Mouse (Mus musculus) neutrophil, adult 5-6 weeks (primary cell): ENCODE data around the gene Rac2. TPM values are rescaled to one million over a fixed set of nuclear protein-coding genes. Genes with fewer than 3 reads are reported as not detected.
A peak's percentile ranks its signal among the peaks of the same experiment; 100 is the strongest.

ENCODE experiments used
- ATAC-seq: fragments of 151-379, 151-347 bp; 2 replicates; pipeline ENCODE4 v1.8.0; 2017; ENCODE audit warnings: mild to moderate bottlenecking, moderate TSS enrichment; ENCODE audit not compliant: insufficient number of reproducible peaks, poor library complexity, low FRiP score, severe bottlenecking; ENCODE audit errors: extremely low read depth
- total RNA-seq: library from RNA; stranded (forward); fragments of 200-1000 nt; gene quantifications from 2 replicates; pipeline ENCODE4 v1.2.3, GENCODE M21; 2017

The Rac2 gene
- total RNA-seq, 1 experiment from 2014 or later, result 447 TPM

- no peak for ATAC-seq
Measured at GRCm38 (mm10) chr15:78590785-78591184, 18.2 kb upstream of the Rac2 start.

- no peak for ATAC-seq
Measured at GRCm38 (mm10) chr15:78589936-78590335, 17.4 kb upstream of the Rac2 start.

GRCm38 (mm10) chr15:78588900-78589299 is 16.3 kb upstream of the Rac2 start:
- peak; percentile 71 for ATAC-seq

DNA sequence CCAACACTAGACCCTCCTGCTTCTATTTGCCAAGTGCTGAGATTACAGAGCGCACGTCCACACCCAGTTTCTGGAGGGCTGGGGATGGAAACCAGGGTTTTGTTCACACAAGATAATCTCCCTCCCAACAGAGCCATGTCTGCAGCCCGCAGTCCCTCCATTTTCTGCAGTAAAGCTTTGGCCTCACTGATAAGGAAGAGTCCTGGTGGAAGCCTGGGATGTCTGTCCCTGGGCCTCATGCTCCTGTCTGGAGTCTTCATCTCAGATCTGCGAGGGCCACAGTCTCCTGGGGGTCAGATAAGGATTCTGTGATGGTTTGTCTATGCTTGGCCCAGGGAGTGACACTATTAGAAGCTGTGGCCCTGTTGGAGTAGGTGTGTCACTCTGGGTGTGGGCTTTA is 15.5 kb upstream of the Rac2 start:
- no peak for ATAC-seq

GRCm38 (mm10) chr15:78587050-78587994 is 14.7 kb upstream of the Rac2 start:
- ATAC-seq, result peak; percentile 54

- no peak for ATAC-seq
Measured at GRCm38 (mm10) chr15:78585404-78585803, 12.8 kb upstream of the Rac2 start.

DNA sequence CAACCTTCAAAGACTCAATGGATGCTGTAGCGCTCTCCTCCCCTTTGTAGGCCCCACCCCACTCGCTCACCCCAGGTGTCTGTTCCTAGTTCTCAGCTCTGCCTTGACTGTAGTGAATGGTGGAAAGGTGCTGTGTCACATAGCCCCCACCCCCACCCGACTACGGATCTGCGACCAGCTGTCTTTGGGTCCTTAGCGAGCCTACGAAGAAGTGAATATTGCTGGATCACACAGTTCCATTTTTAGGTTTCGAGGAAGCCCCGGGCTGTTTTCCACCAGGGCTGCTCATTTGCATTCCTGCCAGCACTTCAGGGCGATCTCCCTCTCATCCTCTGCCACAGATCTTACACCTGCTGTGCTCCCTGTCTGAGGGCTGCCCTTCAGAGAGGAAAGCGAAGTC is 10.8 kb upstream of the Rac2 start:
- ATAC-seq, result no peak

DNA sequence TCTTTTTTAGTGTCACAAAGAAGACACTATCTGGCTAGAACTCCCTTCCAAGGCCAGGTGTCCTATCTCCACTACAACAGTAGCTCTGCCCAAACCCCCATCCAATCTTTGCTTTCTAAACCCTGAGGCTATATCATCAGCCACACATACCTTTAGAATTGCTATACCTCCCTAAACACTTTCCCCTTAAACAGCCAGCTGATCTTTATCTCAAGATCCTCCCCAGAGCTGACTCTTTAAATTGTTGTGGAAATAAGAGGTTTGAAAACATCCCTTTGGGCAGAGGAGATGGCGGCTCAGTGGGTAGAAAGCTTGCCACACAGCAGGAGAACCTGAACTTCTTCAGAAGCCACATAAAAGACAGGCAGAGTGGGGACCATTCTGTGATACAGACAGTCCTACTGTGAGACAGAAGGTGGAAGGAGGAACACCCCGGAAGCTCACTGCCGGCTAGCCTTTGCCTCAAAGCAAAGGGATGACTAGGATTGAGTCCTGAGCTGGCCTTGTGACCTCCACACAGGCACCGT is 3.8 kb upstream of the Rac2 start:
- ATAC-seq, result no peak

DNA sequence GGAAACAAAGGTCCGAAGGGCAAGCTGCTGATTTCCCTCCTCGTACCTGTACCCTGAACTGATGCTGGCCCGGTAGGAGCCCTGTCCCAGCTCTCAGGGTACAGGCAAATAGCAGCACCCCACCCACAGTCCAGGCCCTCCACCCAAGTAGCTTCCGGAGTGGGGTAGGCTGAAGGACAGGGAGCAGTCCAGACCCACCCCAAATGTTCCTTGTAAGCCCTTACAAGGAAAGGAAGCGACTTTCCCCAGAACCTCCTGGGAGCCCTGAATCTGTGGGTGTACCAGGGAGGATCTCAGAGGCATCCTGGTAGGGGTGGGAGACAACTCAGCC is 348 bp downstream of the Rac2 start:
- no peak for ATAC-seq

DNA sequence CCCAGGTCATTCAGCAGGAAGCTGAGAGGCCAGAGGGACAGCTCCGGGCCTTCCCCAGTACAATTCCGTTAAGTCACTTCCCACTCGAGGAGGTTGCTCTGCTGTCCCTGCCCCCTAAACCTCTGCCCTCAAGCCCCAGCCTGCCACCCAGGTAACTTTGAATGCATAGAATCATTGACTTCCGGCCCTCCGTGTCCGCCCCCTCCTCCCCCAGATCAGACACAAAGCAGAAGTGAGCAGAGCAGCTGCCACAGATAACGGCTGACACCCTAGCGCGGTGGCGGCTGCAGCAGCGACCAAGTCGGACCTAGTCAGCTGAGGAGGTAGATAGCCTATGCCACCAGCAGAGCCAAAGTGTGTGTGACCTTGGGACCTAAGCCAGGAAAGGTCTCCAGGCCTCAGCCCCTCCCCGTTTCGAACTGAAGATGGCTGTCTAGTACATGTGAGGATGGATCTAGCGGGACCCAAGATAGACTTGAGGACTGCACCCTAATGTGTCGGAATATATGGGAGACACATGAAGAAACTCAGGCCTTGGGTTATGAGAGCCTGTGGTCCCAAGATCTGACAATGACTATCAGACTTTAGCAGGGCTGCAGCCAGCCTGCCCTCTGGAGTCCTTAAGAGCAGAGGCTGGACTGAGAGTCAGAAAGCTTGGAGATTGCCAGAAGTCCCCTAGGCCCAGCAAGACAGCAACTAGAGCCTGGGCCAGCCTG is 871 bp downstream of the Rac2 start:
- peak; percentile 77 for ATAC-seq

DNA sequence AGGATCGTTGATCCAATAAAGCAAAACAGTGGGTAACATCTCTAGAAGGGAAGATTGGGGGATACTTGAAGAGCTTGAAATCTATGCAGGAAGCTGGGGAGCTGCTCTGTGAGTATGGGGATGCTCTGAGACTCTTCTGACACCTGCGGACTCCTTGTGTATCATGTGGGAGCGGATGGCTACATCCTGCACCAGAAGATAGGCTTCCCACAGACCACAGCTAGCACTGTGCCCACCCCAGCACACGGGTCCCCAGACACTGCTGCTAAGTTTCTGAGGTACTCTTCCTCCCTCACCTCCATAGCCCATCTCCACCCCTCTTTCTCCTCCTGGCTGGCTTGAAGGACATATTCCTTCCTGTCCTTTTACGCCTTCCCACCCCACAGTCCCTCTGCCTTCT is 2.4 kb downstream of the Rac2 start:
- no peak for ATAC-seq

- ATAC-seq, result no peak
Measured at GRCm38 (mm10) chr15:78567608-78568120, 4.9 kb downstream of the Rac2 start.

DNA sequence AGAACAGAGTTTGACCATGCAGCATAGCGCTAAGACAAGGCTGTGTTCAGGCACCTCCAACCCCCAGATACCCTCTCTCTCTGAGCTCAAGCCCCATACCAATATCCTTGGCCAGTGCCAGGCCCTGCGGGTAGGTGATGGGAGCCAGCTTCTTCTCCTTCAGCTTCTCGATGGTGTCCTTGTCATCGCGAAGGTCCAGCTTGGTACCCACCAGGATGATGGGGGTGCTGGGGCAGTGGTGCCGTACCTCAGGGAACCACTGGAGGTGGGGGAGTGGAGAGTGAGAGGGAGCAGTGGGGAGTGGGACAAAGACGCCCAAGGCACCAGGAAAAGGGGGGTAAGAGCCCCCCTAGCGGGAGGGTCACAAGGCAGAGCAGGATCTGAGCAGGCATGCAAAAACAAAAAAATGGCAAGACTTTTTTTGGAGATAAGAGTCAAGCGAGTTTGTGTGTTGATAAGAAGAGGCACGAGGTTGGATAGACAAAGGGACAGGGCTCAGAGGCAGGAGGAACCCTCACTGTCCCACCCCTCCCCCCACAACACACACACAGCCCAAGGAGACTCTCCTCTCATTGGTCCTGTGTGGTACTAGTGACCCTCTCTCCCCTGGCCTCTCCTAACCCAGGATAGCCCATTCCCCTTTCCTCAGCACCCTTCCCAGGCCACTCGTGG is 7.7 kb downstream of the Rac2 start:
- ATAC-seq, result no peak

DNA sequence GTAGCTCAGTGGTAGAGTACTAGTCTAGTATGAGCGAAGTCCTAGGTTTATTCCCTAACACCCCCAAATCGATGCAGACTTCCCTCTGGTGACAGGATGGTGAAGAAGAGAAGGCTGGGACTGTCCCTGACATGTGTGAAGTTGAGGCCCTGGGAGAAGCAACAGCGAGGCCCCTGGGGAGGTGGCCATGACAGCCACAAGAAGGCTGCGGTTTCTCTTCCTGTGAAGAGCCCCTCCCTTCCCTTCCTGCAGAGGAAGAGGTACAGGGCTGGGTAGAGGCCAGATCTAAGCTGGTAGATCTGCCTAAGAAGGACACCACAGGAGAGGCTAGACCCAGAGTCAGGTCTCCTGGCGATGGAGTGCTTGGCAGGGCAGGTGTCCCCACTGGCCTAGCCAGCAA is 8.6 kb downstream of the Rac2 start:
- peak; percentile 74 for ATAC-seq

GRCm38 (mm10) chr15:78563344-78563743 is 9.2 kb downstream of the Rac2 start:
- no peak for ATAC-seq

DNA sequence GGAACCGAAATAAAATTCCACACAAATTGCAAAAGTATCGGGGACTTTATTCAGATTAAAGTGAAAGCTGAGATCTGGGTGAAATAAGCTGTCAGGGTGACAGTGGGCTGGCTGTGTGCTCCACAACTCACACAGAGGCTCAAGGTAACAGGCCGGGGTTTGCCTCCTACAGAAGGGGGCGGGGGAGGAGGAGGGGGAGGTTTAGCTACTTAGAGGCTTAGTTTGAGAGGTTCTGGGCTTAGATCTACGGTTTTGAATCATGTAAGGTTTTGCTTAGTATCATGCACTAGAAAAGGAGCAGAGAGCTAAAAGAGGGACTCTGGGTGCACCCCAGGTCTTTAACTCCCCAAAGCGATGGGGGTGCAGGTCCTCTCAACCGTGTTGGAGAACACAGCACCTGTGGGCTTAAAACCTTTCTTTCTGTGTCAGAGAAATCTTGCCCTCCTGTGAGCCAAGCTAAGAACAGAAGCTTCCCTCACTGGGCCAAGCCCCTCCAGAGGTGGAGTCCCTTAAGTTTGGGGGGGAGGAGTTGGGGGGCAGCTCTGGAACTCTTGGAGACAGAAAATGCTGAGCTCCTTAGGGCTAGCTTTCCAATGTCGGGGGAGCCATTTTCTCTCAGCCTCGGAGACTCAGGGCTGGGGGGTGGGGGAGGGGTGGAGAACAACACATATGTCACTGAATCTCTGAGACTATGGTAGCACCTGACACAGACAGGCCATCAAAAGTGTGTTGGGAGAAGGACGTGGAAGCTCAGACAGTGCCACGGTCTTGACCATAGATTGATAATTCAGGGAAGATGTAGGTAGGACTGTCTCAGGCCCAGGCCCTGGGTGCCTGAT is 13.2 kb downstream of the Rac2 start:
- ATAC-seq, result no peak

GRCm38 (mm10) chr15:78557693-78558535 is 14.7 kb downstream of the Rac2 start:
- ATAC-seq, result 0 out of 2 replicates have a peak, but pooled peaks have one; percentile 10
